Mouse (Mus musculus) retina, adult 2 months (tissue): Measurements from ENCODE around the gene Cyp4a32.
"Not testable (repeated sequence)": the region's sequence is repeated elsewhere in the genome, so short reads cannot be mapped to it uniquely, and the experiment has no call there.

Experiments
- DNase-seq: peaks from one replicate; pipeline ENCODE4 v3.0.0-alpha.2; 2012; ENCODE audit warnings: low read depth, low spot score

The Cyp4a32 gene

GRCm38 (mm10) chr4:115656535-115656922 is 55.8 kb downstream of the Cyp4a32 start:
- DNase-seq: not testable (repeated sequence)

GRCm38 (mm10) chr4:115657104-115657866 is 56.5 kb downstream of the Cyp4a32 start:
- no peak for DNase-seq

DNA sequence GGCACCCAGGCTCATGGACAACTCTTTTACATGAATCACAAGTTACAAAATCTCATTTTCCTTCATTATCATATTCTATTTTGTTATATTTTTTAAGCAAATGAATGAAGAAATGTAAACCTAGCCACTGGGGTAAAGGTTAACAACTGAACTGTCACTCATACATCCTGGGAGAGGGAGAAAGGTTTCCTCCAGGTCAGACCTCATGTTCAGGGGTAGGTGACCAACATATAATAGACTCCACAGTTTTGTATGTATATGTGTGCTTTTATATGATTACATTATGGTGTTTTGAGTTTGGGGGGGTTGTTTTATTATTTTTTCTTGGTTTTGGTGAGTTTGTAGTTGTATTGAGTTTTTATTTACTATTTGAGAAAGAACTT is 57.1 kb downstream of the Cyp4a32 start:
- DNase-seq: no peak

- DNase-seq: no peak
Observed at GRCm38 (mm10) chr4:115659190-115659589, 58.4 kb downstream of the Cyp4a32 start.
